Mouse (Mus musculus) hindbrain, postnatal 0 days (tissue): ENCODE measurements around the gene Zbtb45. TPM values are rescaled to one million over a fixed set of nuclear protein-coding genes. Genes with fewer than 3 reads are reported as not detected.

Experiments
- ATAC-seq: fragments of 200-750 bp; cut with Nextera tagmentation; 2 replicates; pipeline ENCODE4 v1.8.0; 2017; ENCODE audit warnings: mild to moderate bottlenecking, moderate TSS enrichment, moderate library complexity
- DNase-seq: peaks from one replicate; pipeline ENCODE4 v3.0.0-alpha.2; 2015; ENCODE audit warnings: low spot score
- H3K27ac ChIP-seq: fragments of 300-500 bp; sonication (generic); 2 replicates; pipeline ENCODE4 v1.5.1; 2014; ENCODE audit warnings: mild to moderate bottlenecking
- H3K27me3 ChIP-seq: fragments of 300-500 bp; sonication (generic); 2 replicates; pipeline ENCODE4 v1.6.1; 2014; ENCODE audit warnings: low read length, mixed read lengths; ENCODE audit not compliant: insufficient read depth
- H3K36me3 ChIP-seq: fragments of 300-500 bp; sonication (generic); 2 replicates; pipeline ENCODE4 v1.6.1; 2014; ENCODE audit warnings: low read length, mixed read lengths; ENCODE audit not compliant: insufficient read depth
- H3K4me1 ChIP-seq: fragments of 300-500 bp; sonication (generic); 2 replicates; pipeline ENCODE4 v1.6.1; 2014; ENCODE audit warnings: antibody characterized with exemption, low read length, mixed read lengths; ENCODE audit not compliant: insufficient read depth
- H3K4me2 ChIP-seq: fragments of 300-500 bp; sonication (generic); 2 replicates; pipeline ENCODE4 v1.6.1; 2014; ENCODE audit warnings: low read depth, mild to moderate bottlenecking, low read length, moderate library complexity, mixed read lengths
- H3K4me3 ChIP-seq: fragments of 300-500 bp; sonication (generic); 2 replicates; pipeline ENCODE4 v1.5.1; 2014; ENCODE audit warnings: low read length
- H3K9ac ChIP-seq: fragments of 300-500 bp; sonication (generic); replicated peaks from 2 replicates; pipeline ENCODE4 v1.6.1; 2014; ENCODE audit warnings: mild to moderate bottlenecking, low read length, moderate library complexity, mixed read lengths
- H3K9me3 ChIP-seq: fragments of 300-500 bp; sonication (generic); 2 replicates; pipeline ENCODE4 v1.6.1; 2016; ENCODE audit warnings: low read length, mixed read lengths
- CTCF ChIP-seq: IDR thresholded peaks from 2 replicates; pipeline ENCODE4 v1.5.1; 2016; ENCODE audit warnings: antibody characterized with exemption, control low read depth, low read depth
- WGBS: fragments of 180-500 bp; shearing (Covaris S2); extraction: QIAGEN DNeasy Blood & Tissue Kit; methylation state at CpG from one replicate; pipeline ENCODE4 v1.1.7; 2014; 5-methylcytosine and 5-hydroxymethylcytosine counted together
- polyA plus RNA-seq: library from polyadenylated mRNA; unstranded; fragments of >200 nt; fragmentation: Nextera tagmentation; extraction: Ambion mirVana; gene quantifications from 2 replicates; pipeline ENCODE4 v1.2.1, GENCODE M21; 2015
- total RNA-seq: library from RNA; depleted of rRNA; stranded (reverse); fragments of >200 nt; gene quantifications from 2 replicates; pipeline ENCODE4 v1.2.3, GENCODE M21; 2014

Gene Zbtb45
- total and polyA plus RNA-seq, 2 experiments from 2014 or later: 24.6 to 41.6 TPM

DNA sequence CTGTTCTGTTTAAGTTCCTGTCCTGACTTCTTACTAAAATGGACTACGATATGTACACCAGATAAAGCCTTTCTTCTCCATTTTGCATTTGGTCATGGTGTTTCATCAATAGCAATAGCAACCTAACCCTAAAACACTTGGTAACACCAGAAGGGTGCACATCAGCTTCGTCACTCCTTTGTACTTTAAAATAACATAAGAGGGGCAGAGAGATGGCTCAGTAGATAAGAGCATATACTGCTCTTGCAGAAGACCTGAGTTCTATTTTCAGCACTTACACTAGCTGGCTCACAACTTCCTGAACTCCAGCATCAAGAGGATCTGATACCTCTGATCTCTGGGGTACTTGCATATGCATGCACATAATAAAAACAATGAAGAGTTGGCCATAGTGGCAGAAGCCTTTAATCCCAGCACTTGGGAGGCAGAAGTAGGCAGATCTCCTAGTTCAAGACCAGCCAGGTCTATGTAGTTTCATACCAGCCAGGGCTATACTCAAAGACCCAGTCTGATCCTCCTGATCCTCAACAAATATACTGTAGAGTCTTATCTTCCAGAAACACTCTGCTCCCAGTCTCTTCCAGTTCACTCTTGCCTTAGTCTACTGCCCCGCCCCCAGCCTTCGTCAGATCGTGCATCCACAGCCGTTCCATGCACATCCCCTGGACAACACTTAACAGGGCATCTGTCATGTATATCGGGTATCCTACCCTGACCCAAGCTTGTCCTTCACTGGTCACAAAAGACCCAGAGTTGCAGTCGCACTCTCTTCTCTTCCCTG, 22.2 kb downstream of the Zbtb45 start:
- 86% methylated on average over 8 of the region's 8 CpGs for WGBS
- Histone ChIP-seq H3K4me1 (no peaks in the 10 kb centered on the region), H3K4me2 (no peak overlapping the region), H3K27ac (no peak overlapping the region), H3K4me3 (no peak overlapping the region), H3K9ac (no peak overlapping the region), H3K27me3 (no peaks in the 10 kb centered on the region), H3K9me3 (no peaks in the 10 kb centered on the region), H3K36me3 (no peaks in the 10 kb centered on the region)
- no peak for TF ChIP-seq CTCF
- no peak for DNase-seq
- ATAC-seq: no peak

GRCm38 (mm10) chr7:12986906-12987305, 22.9 kb downstream of the Zbtb45 start:
- Histone ChIP-seq H3K9me3 (no peaks in the 10 kb centered on the region), H3K27me3 (no peaks in the 10 kb centered on the region), H3K36me3 (no peaks in the 10 kb centered on the region), H3K9ac (no peak overlapping the region), H3K27ac (no peak overlapping the region), H3K4me1 (no peaks in the 10 kb centered on the region), H3K4me2 (no peak overlapping the region), H3K4me3 (no peak overlapping the region)
- ATAC-seq (no peak), DNase-seq (no peak)
- WGBS: 87% methylated on average over 8 of the region's 8 CpGs
- TF ChIP-seq CTCF: no peak

- WGBS: 85% methylated on average over 1 of the region's 1 CpGs
These were observed 24.1 kb downstream of the Zbtb45 start for GRCm38 (mm10) chr7:12985724-12986123.

GRCm38 (mm10) chr7:12980291-12980690, 29.5 kb downstream of the Zbtb45 start:
- H3K27ac ChIP-seq: no peak overlapping the region
- no peak for TF ChIP-seq CTCF
- H3K36me3 ChIP-seq: no peaks in the 10 kb centered on the region
- no peaks in the 10 kb centered on the region for H3K27me3 ChIP-seq
- H3K9me3 ChIP-seq: no peaks in the 10 kb centered on the region
- H3K4me2 ChIP-seq: no peak overlapping the region
- no peaks in the 10 kb centered on the region for H3K4me1 ChIP-seq
- ATAC-seq (no peak), DNase-seq (no peak)
- H3K4me3 ChIP-seq: no peak overlapping the region
- WGBS: 90% methylated on average over 7 of the region's 7 CpGs
- H3K9ac ChIP-seq: no peak overlapping the region

More at GRCm38 (mm10) chr7:12985724-12986123, 24.1 kb downstream of the Zbtb45 start:
- no peaks in the 10 kb centered on the region for H3K9me3 ChIP-seq
- H3K27ac ChIP-seq: no peak overlapping the region
- H3K36me3 ChIP-seq: no peaks in the 10 kb centered on the region
- DNase-seq (no peak), ATAC-seq (no peak)
- TF ChIP-seq CTCF: no peak
- no peak overlapping the region for H3K4me2 ChIP-seq
- H3K4me3 ChIP-seq: no peak overlapping the region
- H3K27me3 ChIP-seq: no peaks in the 10 kb centered on the region
- H3K9ac ChIP-seq: no peak overlapping the region
- no peaks in the 10 kb centered on the region for H3K4me1 ChIP-seq

DNA sequence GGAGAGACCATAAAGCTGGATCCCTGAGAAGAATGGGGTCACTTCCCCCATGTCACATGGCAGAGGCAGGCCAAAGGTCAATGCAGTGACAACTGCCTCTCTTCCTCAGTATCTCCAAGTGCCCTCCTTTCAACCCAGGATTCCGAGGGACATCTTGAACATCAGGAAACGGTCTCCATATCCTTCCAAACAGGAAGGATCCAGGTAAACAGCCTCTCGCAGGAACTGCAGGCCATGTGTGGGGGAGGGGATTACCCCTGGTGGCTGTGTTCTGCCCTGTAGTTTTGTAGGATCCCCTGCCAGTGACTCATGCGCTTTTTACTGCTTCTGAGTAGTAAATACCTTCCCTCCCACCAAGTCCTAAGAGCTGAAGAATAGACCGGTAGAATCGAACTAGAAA, 30.1 kb downstream of the Zbtb45 start:
- Histone ChIP-seq H3K4me3 (no peak overlapping the region), H3K27ac (no peak overlapping the region), H3K27me3 (no peaks in the 10 kb centered on the region), H3K9me3 (no peaks in the 10 kb centered on the region), H3K4me2 (no peak overlapping the region), H3K4me1 (no peaks in the 10 kb centered on the region), H3K36me3 (no peaks in the 10 kb centered on the region), H3K9ac (no peak overlapping the region)
- DNase-seq (no peak), ATAC-seq (no peak)
- 83% methylated on average over 6 of the region's 6 CpGs for WGBS
- TF ChIP-seq CTCF: no peak

- WGBS: 90% methylated on average over 18 of the region's 18 CpGs
- H3K9ac ChIP-seq: peak overlapping the region; percentile 63; the same call in 1 of the 2 replicates
- ATAC-seq (no peak), DNase-seq (no peak)
- peak overlapping the region; percentile 78 for H3K4me2 ChIP-seq
- TF ChIP-seq CTCF: no peak
- H3K27ac ChIP-seq: peak overlapping the region; percentile 94
- H3K4me3 ChIP-seq: no peak overlapping the region
- no peaks in the 10 kb centered on the region for H3K36me3 ChIP-seq
- no peaks in the 10 kb centered on the region for H3K4me1 ChIP-seq
- no peaks in the 10 kb centered on the region for H3K27me3 ChIP-seq
- no peaks in the 10 kb centered on the region for H3K9me3 ChIP-seq
These were observed 30.7 kb downstream of the Zbtb45 start for GRCm38 (mm10) chr7:12978931-12979722.
